Mouse (Mus musculus) MEL (cell line): ENCODE data around the gene Zmat5. TPM values are rescaled to one million over a fixed set of nuclear protein-coding genes. Genes with fewer than 3 reads are reported as not detected.

Experiments
- DNase-seq: peaks from one replicate; pipeline ENCODE4 v3.0.0; 2011; ENCODE audit warnings: low read depth, low spot score
- H3K27ac ChIP-seq: 2 replicates; pipeline ENCODE4 v1.5.1; 2012; ENCODE audit warnings: low read depth, mild to moderate bottlenecking, control low read depth, low read length, moderate library complexity; ENCODE audit not compliant: control insufficient read depth
- H3K27me3 ChIP-seq, 2 experiments: fragments of 150-350 bp in 1 of 2; sonication (generic) in 1 of 2; 2 replicates each; pipeline ENCODE4 v1.6.1; 2012; ENCODE audit warnings: low read length in 2 of 2, mild to moderate bottlenecking in 2 of 2, improper control_type of control experiment in 1 of 2, moderate library complexity in 1 of 2; ENCODE audit not compliant: insufficient read depth in 2 of 2, control insufficient read depth in 1 of 2
- H3K36me3 ChIP-seq, 2 experiments: 2 replicates each; pipeline ENCODE4 v1.6.1; 2012 to 2014; ENCODE audit warnings: low read length in 2 of 2, improper control_type of control experiment in 1 of 2, inconsistent platforms in 1 of 2, mild to moderate bottlenecking in 1 of 2; ENCODE audit not compliant: insufficient read depth in 2 of 2, control insufficient read depth in 1 of 2
- H3K4me1 ChIP-seq, 2 experiments: fragments of 150-350 bp in 1 of 2; sonication (generic) in 1 of 2; 2 replicates each; pipeline ENCODE4 v1.6.1; 2012; ENCODE audit warnings: low read length in 2 of 2, improper control_type of control experiment in 1 of 2, mild to moderate bottlenecking in 1 of 2; ENCODE audit not compliant: insufficient read depth in 2 of 2, control insufficient read depth in 1 of 2
- H3K4me3 ChIP-seq, 2 experiments: fragments of 150-350 bp in 1 of 2; sonication (generic) in 1 of 2; 2 replicates each; pipeline ENCODE4 v1.5.1; 2012; ENCODE audit warnings: low read depth in 2 of 2, low read length in 2 of 2, mild to moderate bottlenecking in 2 of 2, moderate library complexity in 2 of 2, control low read depth in 1 of 2, improper control_type of control experiment in 1 of 2; ENCODE audit not compliant: control insufficient read depth in 1 of 2, insufficient read depth in 1 of 2
- H3K79me2 ChIP-seq: 2 replicates; pipeline ENCODE4 v1.6.1; 2012; ENCODE audit warnings: mild to moderate bottlenecking, low read length, moderate library complexity; ENCODE audit not compliant: control insufficient read depth, poor library complexity, insufficient read depth
- H3K9ac ChIP-seq: 2 replicates; pipeline ENCODE4 v1.6.1; 2012; ENCODE audit warnings: low read depth, mild to moderate bottlenecking, control low read depth, low read length, moderate library complexity; ENCODE audit not compliant: control insufficient read depth, poor library complexity, severe bottlenecking
- H3K9me3 ChIP-seq: fragments of 150-350 bp; sonication (generic); replicated peaks from 2 replicates; pipeline ENCODE4 v1.6.1; 2012; ENCODE audit warnings: mild to moderate bottlenecking, low read length, improper control_type of control experiment, moderate library complexity; ENCODE audit not compliant: insufficient read depth
- BHLHE40 ChIP-seq: IDR thresholded peaks from 2 replicates; pipeline ENCODE4 v1.6.1; 2012; ENCODE audit warnings: low read depth, mild to moderate bottlenecking, inconsistent platforms, low read length, improper control_type of control experiment, borderline replicate concordance
- CHD1 ChIP-seq: IDR thresholded peaks from 2 replicates; pipeline ENCODE4 v1.6.1; 2012; ENCODE audit warnings: low read depth, mild to moderate bottlenecking, inconsistent platforms, low read length, improper control_type of control experiment
- CHD2 ChIP-seq: IDR thresholded peaks from 2 replicates; pipeline ENCODE4 v1.6.1; 2011; ENCODE audit warnings: low read length, improper control_type of control experiment
- CTCF ChIP-seq, 3 experiments: IDR thresholded peaks in 2 of 3; conservative IDR thresholded peaks in 1 of 3; 2 replicates each; pipeline ENCODE4 v1.5.1; 2011 to 2012; ENCODE audit warnings: low read length in 3 of 3, low read depth in 2 of 3, mild to moderate bottlenecking in 2 of 3, improper control_type of control experiment in 1 of 3, inconsistent platforms in 1 of 3, mixed read lengths in 1 of 3, moderate library complexity in 1 of 3; ENCODE audit not compliant: control insufficient read depth in 1 of 3, insufficient read depth in 1 of 3, poor library complexity in 1 of 3, severe bottlenecking in 1 of 3
- ELF1 ChIP-seq: IDR thresholded peaks from 2 replicates; pipeline ENCODE4 v1.6.1; 2014; ENCODE audit warnings: low read depth, mild to moderate bottlenecking, inconsistent platforms, low read length, improper control_type of control experiment, moderate library complexity
- GABPA ChIP-seq: IDR thresholded peaks from 2 replicates; pipeline ENCODE4 v1.6.1; 2012; ENCODE audit warnings: low read depth, mild to moderate bottlenecking, inconsistent platforms, low read length, improper control_type of control experiment, moderate library complexity
- GATA1 ChIP-seq: IDR thresholded peaks from 2 replicates; pipeline ENCODE4 v1.6.1; 2011; ENCODE audit warnings: low read depth, low read length, improper control_type of control experiment
- JUND ChIP-seq: IDR thresholded peaks from 2 replicates; pipeline ENCODE4 v1.6.1; 2011; ENCODE audit warnings: low read depth, mild to moderate bottlenecking, improper control_type of control experiment, low read length
- MAX ChIP-seq: IDR thresholded peaks from 2 replicates; pipeline ENCODE4 v1.6.1; 2011; ENCODE audit warnings: low read length, improper control_type of control experiment
- MAZ ChIP-seq: IDR thresholded peaks from 2 replicates; pipeline ENCODE4 v1.6.1; 2012; ENCODE audit warnings: low read depth, mild to moderate bottlenecking, inconsistent platforms, low read length, improper control_type of control experiment
- MEF2A ChIP-seq: IDR thresholded peaks from 2 replicates; pipeline ENCODE4 v1.6.1; 2014; ENCODE audit warnings: low read depth, mild to moderate bottlenecking, inconsistent platforms, low read length, improper control_type of control experiment; ENCODE audit not compliant: poor library complexity, insufficient replicate concordance, severe bottlenecking; ENCODE audit errors: extremely low read depth
- MYB ChIP-seq: IDR thresholded peaks from 2 replicates; pipeline ENCODE4 v1.6.1; 2011; ENCODE audit warnings: mild to moderate bottlenecking, low read depth, low read length, improper control_type of control experiment
- MYC ChIP-seq: IDR thresholded peaks from 2 replicates; pipeline ENCODE4 v1.6.1; 2011; ENCODE audit warnings: low read depth, mild to moderate bottlenecking, low read length, improper control_type of control experiment, moderate library complexity
- NELFE ChIP-seq: IDR thresholded peaks from 2 replicates; pipeline ENCODE4 v1.6.1; 2011; ENCODE audit warnings: low read depth, low read length, improper control_type of control experiment
- NRF1 ChIP-seq: IDR thresholded peaks from 2 replicates; pipeline ENCODE4 v1.6.1; 2014; ENCODE audit warnings: low read depth, mild to moderate bottlenecking, inconsistent platforms, low read length, improper control_type of control experiment, moderate library complexity; ENCODE audit not compliant: poor library complexity, insufficient read depth, severe bottlenecking
- POLR2A ChIP-seq, 2 experiments: IDR thresholded peaks; 2 replicates each; pipeline ENCODE4 v1.6.1; 2011 to 2012; ENCODE audit warnings: low read length in 2 of 2, mild to moderate bottlenecking in 2 of 2, control low read depth in 1 of 2, improper control_type of control experiment in 1 of 2, low read depth in 1 of 2, moderate library complexity in 1 of 2; ENCODE audit not compliant: control insufficient read depth in 1 of 2, insufficient read depth in 1 of 2, poor library complexity in 1 of 2
- POLR2AphosphoS2 ChIP-seq: IDR thresholded peaks from 2 replicates; pipeline ENCODE4 v1.6.1; 2011; ENCODE audit warnings: low read length, improper control_type of control experiment
- POLR2AphosphoS5 ChIP-seq: IDR thresholded peaks from 2 replicates; pipeline ENCODE4 v1.6.1; 2012; ENCODE audit warnings: low read depth, borderline replicate concordance, mild to moderate bottlenecking, inconsistent platforms, low read length, moderate library complexity, mixed read lengths
- SMC3 ChIP-seq: IDR thresholded peaks from 2 replicates; pipeline ENCODE4 v1.6.1; 2011; ENCODE audit warnings: low read depth, low read length, improper control_type of control experiment
- TAL1 ChIP-seq: IDR thresholded peaks from 2 replicates; pipeline ENCODE4 v1.6.1; 2012; ENCODE audit warnings: mild to moderate bottlenecking, inconsistent platforms, low read length, moderate library complexity, mixed read lengths
- UBTF ChIP-seq: IDR thresholded peaks from 2 replicates; pipeline ENCODE4 v1.6.1; 2012; ENCODE audit warnings: low read depth, mild to moderate bottlenecking, inconsistent platforms, low read length, improper control_type of control experiment, moderate library complexity, borderline replicate concordance; ENCODE audit not compliant: insufficient read depth
- USF1 ChIP-seq: IDR thresholded peaks from 2 replicates; pipeline ENCODE4 v1.6.1; 2014; ENCODE audit warnings: low read depth, mild to moderate bottlenecking, inconsistent platforms, low read length, improper control_type of control experiment, moderate library complexity
- USF2 ChIP-seq, 2 experiments: IDR thresholded peaks; 2 replicates each; pipeline ENCODE4 v1.6.1; 2011 to 2012; ENCODE audit warnings: improper control_type of control experiment in 2 of 2, low read length in 2 of 2, borderline replicate concordance in 1 of 2, inconsistent platforms in 1 of 2, low read depth in 1 of 2, mild to moderate bottlenecking in 1 of 2; ENCODE audit not compliant: insufficient read depth in 1 of 2
- ZKSCAN1 ChIP-seq: IDR thresholded peaks from 2 replicates; pipeline ENCODE4 v1.6.1; 2012; ENCODE audit warnings: low read depth, mild to moderate bottlenecking, inconsistent platforms, low read length, improper control_type of control experiment, moderate library complexity
- ZMIZ1 ChIP-seq: IDR thresholded peaks from 2 replicates; pipeline ENCODE4 v1.6.1; 2012; ENCODE audit warnings: low read depth, mild to moderate bottlenecking, inconsistent platforms, low read length, improper control_type of control experiment, moderate library complexity
- polyA plus RNA-seq, 2 experiments: library from polyadenylated mRNA; stranded (reverse) in 1 of 2; unstranded in 1 of 2; fragments of >175 nt in 1 of 2; fragments of >200 nt in 1 of 2; gene quantifications; 2 replicates each; pipeline versions ENCODE4 v1.2.1 to v1.2.4; 2012; ENCODE audit warnings: low replicate concordance in 2 of 2, low read depth in 1 of 2; ENCODE audit not compliant: insufficient read length in 2 of 2, insufficient read depth in 1 of 2, missing spikeins in 1 of 2
- total RNA-seq: library from RNA; depleted of rRNA; stranded (reverse); fragments of 300-350 nt; gene quantifications from 2 replicates; pipeline ENCODE4 v1.2.3, GENCODE M21; 2012

Gene Zmat5
- total and polyA plus RNA-seq, 3 experiments, result 36.9 to 39.3 TPM; not detected in 1

DNA sequence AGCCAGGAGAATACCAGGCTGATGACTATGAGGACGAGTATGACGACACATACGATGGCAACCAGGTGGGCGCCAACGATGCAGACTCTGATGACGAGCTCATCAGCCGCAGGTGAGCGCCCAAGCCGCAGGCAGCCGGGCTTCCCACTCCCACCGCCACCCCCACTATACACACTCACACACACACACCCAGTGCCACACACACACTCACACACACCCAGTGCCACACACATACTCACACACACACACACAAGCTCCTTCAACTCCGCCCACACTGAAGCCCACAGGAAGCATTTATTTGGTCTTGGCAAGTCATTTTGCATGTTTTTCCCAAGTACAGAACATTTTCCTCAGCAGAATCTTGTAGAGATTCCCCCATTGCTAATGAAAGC lies 25.0 kb upstream of the Zmat5 start:
- peaks cover 6% of the 10 kb centered on the region in 2 experiments; a peak in 2 of 4 replicates for H3K36me3 ChIP-seq
- no peak for DNase-seq

DNA sequence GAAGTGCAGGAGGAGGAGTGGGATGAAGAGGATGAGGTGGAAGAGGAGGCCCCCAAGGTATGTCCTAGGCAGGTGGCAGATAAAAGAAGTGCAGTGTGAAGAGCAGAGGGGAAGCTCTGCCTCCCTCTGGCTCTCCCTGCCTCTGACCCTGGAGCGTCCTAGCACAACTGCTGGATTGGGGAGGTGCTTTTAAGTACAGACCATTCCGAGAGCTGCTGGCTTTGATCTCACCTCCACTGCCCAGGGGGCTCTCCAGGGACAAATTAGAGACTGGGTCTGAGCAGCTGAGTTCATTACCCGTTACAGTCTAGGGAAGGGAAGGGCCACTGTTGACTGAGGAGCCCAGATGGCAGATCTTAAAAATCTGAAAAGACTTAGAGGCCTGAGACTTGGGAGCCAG lies 24.4 kb upstream of the Zmat5 start:
- no peak for DNase-seq
- H3K36me3 ChIP-seq, result peaks cover 6% of the 10 kb centered on the region in 2 experiments; a peak in 2 of 4 replicates
- H3K27ac ChIP-seq, result no peak overlapping the region
- no peak for TF ChIP-seq TAL1
- no peak for TF ChIP-seq BHLHE40
- TF ChIP-seq MYB, result no peak
- TF ChIP-seq CHD1, result no peak
- TF ChIP-seq JUND, result no peak
- no peak for TF ChIP-seq CTCF (IDR thresholded peaks at IDR 0.05 in 2 of 3, conservative IDR thresholded peaks at IDR 0.05 in 1 of 3; ENCODE audit: control insufficient read depth in 1 of 3, insufficient read depth in 1 of 3, low read depth in 2 of 3, low read length in 3 of 3, poor library complexity in 1 of 3, severe bottlenecking in 1 of 3)
- TF ChIP-seq UBTF, result no peak
- TF ChIP-seq NRF1, result no peak
- TF ChIP-seq USF2 (IDR thresholded peaks at IDR 0.05; ENCODE audit: borderline replicate concordance in 1 of 2, insufficient read depth in 1 of 2, low read depth in 1 of 2, low read length in 2 of 2), result no peak
- TF ChIP-seq MYC, result no peak
- TF ChIP-seq POLR2AphosphoS2, result no peak
- no peak for TF ChIP-seq USF1
- TF ChIP-seq ELF1, result no peak
- TF ChIP-seq ZMIZ1, result no peak
- no peak overlapping the region for H3K9ac ChIP-seq
- no peak overlapping the region for H3K4me3 ChIP-seq
- H3K27me3 ChIP-seq, result no peaks in the 10 kb centered on the region
- H3K9me3 ChIP-seq, result no peaks in the 10 kb centered on the region
- peaks cover 0 to 6% of the 10 kb centered on the region in 2 experiments; a peak in 2 of 4 replicates for H3K4me1 ChIP-seq
- no peaks in the 10 kb centered on the region for H3K79me2 ChIP-seq

More for the DNA sequence above, 25.0 kb upstream of the Zmat5 start:
- TF ChIP-seq CTCF (IDR thresholded peaks at IDR 0.05 in 2 of 3, conservative IDR thresholded peaks at IDR 0.05 in 1 of 3; ENCODE audit: control insufficient read depth in 1 of 3, insufficient read depth in 1 of 3, low read depth in 2 of 3, low read length in 3 of 3, poor library complexity in 1 of 3, severe bottlenecking in 1 of 3), result no peak
- TF ChIP-seq MAZ, result no peak
- TF ChIP-seq NELFE, result no peak
- TF ChIP-seq MYB, result no peak
- no peak for TF ChIP-seq MAX
- no peak for TF ChIP-seq GABPA
- no peak for TF ChIP-seq SMC3
- no peak for TF ChIP-seq POLR2A (IDR thresholded peaks at IDR 0.05; ENCODE audit: control insufficient read depth in 1 of 2, insufficient read depth in 1 of 2, low read depth in 1 of 2, low read length in 2 of 2, poor library complexity in 1 of 2)
- TF ChIP-seq CHD2, result no peak
- TF ChIP-seq ELF1, result no peak
- no peak for TF ChIP-seq GATA1
- TF ChIP-seq POLR2AphosphoS5, result no peak
- no peak for TF ChIP-seq ZKSCAN1
- no peak for TF ChIP-seq MEF2A
- TF ChIP-seq NRF1, result no peak
- no peaks in the 10 kb centered on the region for H3K79me2 ChIP-seq
- H3K9me3 ChIP-seq, result no peaks in the 10 kb centered on the region
- H3K27me3 ChIP-seq, result no peaks in the 10 kb centered on the region
- peaks cover 0 to 6% of the 10 kb centered on the region in 2 experiments; a peak in 2 of 4 replicates for H3K4me1 ChIP-seq
- no peak overlapping the region for H3K27ac ChIP-seq
- no peak overlapping the region for H3K9ac ChIP-seq
- H3K4me3 ChIP-seq, result no peak overlapping the region
